Mouse (Mus musculus): ENCODE data around the gene Sdhaf1.

GRCm38 (mm10) chr7:30358378-30359186 lies 34.9 kb upstream of the Sdhaf1 start:
- no peak for TF ChIP-seq CTCF (IDR thresholded peaks at IDR 0.05; ENCODE audit: extremely low read depth, insufficient read depth, insufficient read length, insufficient replicate concordance)
- no peak for TF ChIP-seq POLR2A (IDR thresholded peaks at IDR 0.05; ENCODE audit: low read depth, low read length)
